Mouse (Mus musculus) kidney, postnatal 0 days (tissue): Measurements from ENCODE around the gene Usp31. TPM values are rescaled to one million over a fixed set of nuclear protein-coding genes. Genes with fewer than 3 reads are reported as not detected.

Experiments
- ATAC-seq: fragments of 200-750 bp; cut with Nextera tagmentation; replicated peaks from 2 replicates; pipeline ENCODE4 v1.8.0; 2017; ENCODE audit warnings: low read depth, moderate number of reproducible peaks, moderate TSS enrichment, moderate library complexity; ENCODE audit not compliant: low FRiP score
- DNase-seq: peaks from one replicate; pipeline ENCODE4 v3.0.0-alpha.2; 2016; ENCODE audit warnings: low spot score
- H3K27ac ChIP-seq: fragments of 300-500 bp; sonication (generic); 2 replicates; pipeline ENCODE4 v1.5.1; 2014; ENCODE audit warnings: mild to moderate bottlenecking
- H3K27me3 ChIP-seq: fragments of 300-500 bp; sonication (generic); 2 replicates; pipeline ENCODE4 v1.6.1; 2014; ENCODE audit warnings: low read length, mixed read lengths; ENCODE audit not compliant: insufficient read depth
- H3K36me3 ChIP-seq: fragments of 300-500 bp; sonication (generic); 2 replicates; pipeline ENCODE4 v1.6.1; 2014; ENCODE audit warnings: low read length, mixed read lengths; ENCODE audit not compliant: insufficient read depth
- H3K4me1 ChIP-seq: fragments of 300-500 bp; sonication (generic); replicated peaks from 2 replicates; pipeline ENCODE4 v1.6.1; 2014; ENCODE audit warnings: antibody characterized with exemption, low read length, mixed read lengths; ENCODE audit not compliant: insufficient read depth
- H3K4me2 ChIP-seq: fragments of 300-500 bp; sonication (generic); 2 replicates; pipeline ENCODE4 v1.6.1; 2014; ENCODE audit warnings: mild to moderate bottlenecking, low read length, moderate library complexity, mixed read lengths
- H3K4me3 ChIP-seq: fragments of 300-500 bp; sonication (generic); replicated peaks from 2 replicates; pipeline ENCODE4 v1.5.1; 2014; ENCODE audit warnings: low read depth, low read length
- H3K9ac ChIP-seq: fragments of 300-500 bp; sonication (generic); 2 replicates; pipeline ENCODE4 v1.6.1; 2014; ENCODE audit warnings: low read depth, low read length
- H3K9me3 ChIP-seq: fragments of 300-500 bp; sonication (generic); replicated peaks from 2 replicates; pipeline ENCODE4 v1.6.1; 2016; ENCODE audit warnings: low read length, inconsistent platforms, mixed read lengths
- CTCF ChIP-seq: IDR thresholded peaks from 2 replicates; pipeline ENCODE4 v1.5.1; 2016; ENCODE audit warnings: antibody characterized with exemption, low read depth, mild to moderate bottlenecking, moderate library complexity
- WGBS: fragments of 180-500 bp; shearing (Covaris S2); extraction: QIAGEN DNeasy Blood & Tissue Kit; methylation state at CpG from one replicate; pipeline ENCODE4 v1.1.7; 2014; 5-methylcytosine and 5-hydroxymethylcytosine counted together
- polyA plus RNA-seq: library from polyadenylated mRNA; unstranded; fragments of >200 nt; fragmentation: Nextera tagmentation; extraction: Ambion mirVana; gene quantifications from 2 replicates; pipeline ENCODE4 v1.2.1, GENCODE M21; 2015

Gene Usp31
- polyA plus RNA-seq = 1.3 and 1.6 TPM in 2 replicates

GRCm38 (mm10) chr7:121707073-121707667, at the start of gene Usp31:
Gene Usp31 (minus strand): TSS chr7:121707253.
- DNase-seq (peak; percentile 99), ATAC-seq (peak; percentile 97)
- Histone ChIP-seq H3K4me3 (peak within 1 kb of the TSS; percentile 79), H3K4me1 (peaks cover 7% of the 10 kb centered on the region), H3K27ac (peak within 1 kb of the TSS; percentile 73), H3K9me3 (no peaks in the 10 kb centered on the region), H3K9ac (peak within 1 kb of the TSS; percentile 57), H3K4me2 (peak within 1 kb of the TSS; percentile 88), H3K27me3 (no peaks in the 10 kb centered on the region), H3K36me3 (no peaks in the 10 kb centered on the region)
- no peak; the same call in 1 of the 2 replicates for TF ChIP-seq CTCF
- under 1% methylated on average over 64 of the region's 82 CpGs for WGBS

DNA sequence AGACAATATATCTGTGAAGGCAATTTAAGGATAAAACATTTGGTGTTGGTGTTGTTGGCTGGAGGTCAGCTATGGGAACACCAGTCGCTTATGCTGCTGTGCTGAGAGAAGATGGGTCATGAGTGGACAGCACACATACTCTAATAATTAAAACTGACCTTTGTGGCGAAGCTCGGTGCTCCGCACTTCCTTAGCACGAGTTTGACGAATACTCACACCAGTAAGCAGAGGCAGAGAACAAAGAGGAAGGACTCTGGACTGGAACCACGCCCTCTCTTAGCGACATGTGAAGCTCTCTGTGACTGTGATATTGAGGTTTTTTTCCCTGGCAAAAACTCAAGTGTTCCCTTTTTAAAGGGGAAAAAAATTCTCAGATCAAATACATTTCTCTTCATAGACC, 47.7 kb upstream of the Usp31 start:
- ATAC-seq (no peak), DNase-seq (no peak)
- Histone ChIP-seq H3K9me3 (no peaks in the 10 kb centered on the region), H3K27me3 (no peaks in the 10 kb centered on the region), H3K27ac (no peak overlapping the region), H3K4me2 (no peak overlapping the region), H3K9ac (no peak overlapping the region), H3K4me3 (no peak overlapping the region), H3K4me1 (no peaks in the 10 kb centered on the region), H3K36me3 (no peaks in the 10 kb centered on the region)
- no peak for TF ChIP-seq CTCF
- 63% methylated on average over 8 of the region's 8 CpGs for WGBS

DNA sequence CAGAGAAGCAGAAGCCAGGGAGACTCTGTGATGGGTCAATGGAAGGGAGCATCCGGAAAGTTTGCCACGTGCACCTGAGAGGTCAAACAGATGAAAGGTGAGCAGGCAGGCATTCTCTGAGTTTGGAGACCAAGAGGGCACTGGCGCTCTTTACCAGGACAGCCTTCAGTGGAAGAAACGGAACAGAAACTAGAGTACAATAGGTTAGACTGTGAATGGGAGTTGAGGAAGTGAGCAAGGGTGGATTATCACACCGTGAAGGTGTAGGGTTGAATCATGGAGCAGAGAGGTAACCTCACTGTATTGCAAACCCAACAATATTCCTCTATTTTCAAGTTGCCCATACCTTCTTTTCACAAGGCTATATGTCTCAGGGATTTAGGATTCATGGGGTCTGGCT, 43.2 kb upstream of the Usp31 start:
- Histone ChIP-seq H3K27ac (no peak overlapping the region), H3K4me2 (no peak overlapping the region), H3K9me3 (no peaks in the 10 kb centered on the region), H3K36me3 (no peaks in the 10 kb centered on the region), H3K4me1 (no peaks in the 10 kb centered on the region), H3K27me3 (no peaks in the 10 kb centered on the region), H3K4me3 (no peak overlapping the region), H3K9ac (no peak overlapping the region)
- ATAC-seq (no peak), DNase-seq (no peak)
- whole genome bisulfite sequencing = 72% methylated on average over 5 of the region's 5 CpGs
- TF ChIP-seq CTCF = no peak

DNA sequence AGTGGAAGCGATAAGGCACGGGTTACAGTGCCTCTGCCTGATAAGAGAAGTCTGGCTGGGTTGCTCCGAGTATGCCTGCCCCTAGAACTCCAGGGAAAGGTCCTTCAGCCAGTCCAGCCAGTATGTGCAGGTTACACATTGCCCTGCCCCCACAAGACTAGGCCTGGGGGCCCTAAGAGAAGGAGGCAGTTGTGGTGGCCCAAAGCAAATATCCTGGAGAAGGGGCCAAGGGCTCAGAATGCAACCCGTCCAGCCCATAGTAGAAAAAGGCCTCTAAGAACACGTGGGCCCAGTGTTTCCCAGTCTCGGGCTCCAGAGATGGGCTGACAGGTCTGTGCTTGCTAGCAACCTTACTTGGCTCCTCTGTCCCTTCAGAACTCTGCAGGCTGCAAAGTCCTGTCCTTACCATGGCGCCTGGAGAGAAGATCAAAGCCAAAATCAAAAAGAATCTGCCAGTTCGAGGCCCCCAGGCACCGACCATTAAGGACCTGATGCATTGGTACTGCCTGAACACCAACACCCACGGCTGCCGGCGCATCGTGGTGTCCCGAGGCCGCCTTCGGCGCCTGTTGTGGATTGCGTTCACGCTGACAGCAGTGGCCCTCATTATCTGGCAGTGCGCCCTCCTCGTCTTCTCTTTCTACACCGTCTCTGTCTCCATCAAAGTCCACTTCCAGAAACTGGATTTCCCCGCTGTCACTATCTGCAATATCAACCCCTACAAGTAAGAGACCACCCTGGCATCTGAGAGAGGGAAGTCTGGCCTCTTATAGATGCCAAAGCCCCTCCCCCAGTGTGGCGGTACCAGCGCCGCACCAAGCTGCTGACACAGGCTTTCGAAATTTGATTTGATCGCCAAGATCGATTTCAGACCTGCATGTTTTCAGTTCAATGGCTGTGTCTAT, 30.7 kb upstream of the Usp31 start:
- Histone ChIP-seq H3K4me2 (0 out of 2 replicates have a peak overlapping the region, but pooled peaks have one; percentile 4), H3K4me3 (no peak overlapping the region; the same call in 1 of the 2 replicates), H3K9me3 (no peaks in the 10 kb centered on the region), H3K4me1 (peaks cover 6% of the 10 kb centered on the region; the same call in 1 of the 2 replicates), H3K9ac (no peak overlapping the region), H3K27me3 (no peaks in the 10 kb centered on the region), H3K36me3 (no peaks in the 10 kb centered on the region), H3K27ac (no peak overlapping the region)
- no peak for DNase-seq
- 66% methylated on average over 29 of the region's 29 CpGs for WGBS
- TF ChIP-seq CTCF = no peak
- ATAC-seq = no peak

GRCm38 (mm10) chr7:121734171-121734831, 27.2 kb upstream of the Usp31 start, which contains the start of gene Scnn1g:
Gene Scnn1g (plus strand): TSS chr7:121734479.
- Histone ChIP-seq H3K9ac (0 out of 2 replicates have a peak within 1 kb of the TSS, but pooled peaks have one; percentile 47), H3K4me1 (peaks cover 6% of the 10 kb centered on the region; the same call in 1 of the 2 replicates), H3K9me3 (no peaks in the 10 kb centered on the region), H3K36me3 (no peaks in the 10 kb centered on the region), H3K27me3 (no peaks in the 10 kb centered on the region), H3K27ac (0 out of 2 replicates have a peak within 1 kb of the TSS, but pooled peaks have one; percentile 22), H3K4me3 (peak within 1 kb of the TSS; percentile 39), H3K4me2 (peak within 1 kb of the TSS; percentile 57)
- 2% methylated on average over 38 of the region's 38 CpGs for WGBS
- peak; percentile 98 for TF ChIP-seq CTCF
- ATAC-seq (peak; percentile 88), DNase-seq (peak; percentile 84)

DNA sequence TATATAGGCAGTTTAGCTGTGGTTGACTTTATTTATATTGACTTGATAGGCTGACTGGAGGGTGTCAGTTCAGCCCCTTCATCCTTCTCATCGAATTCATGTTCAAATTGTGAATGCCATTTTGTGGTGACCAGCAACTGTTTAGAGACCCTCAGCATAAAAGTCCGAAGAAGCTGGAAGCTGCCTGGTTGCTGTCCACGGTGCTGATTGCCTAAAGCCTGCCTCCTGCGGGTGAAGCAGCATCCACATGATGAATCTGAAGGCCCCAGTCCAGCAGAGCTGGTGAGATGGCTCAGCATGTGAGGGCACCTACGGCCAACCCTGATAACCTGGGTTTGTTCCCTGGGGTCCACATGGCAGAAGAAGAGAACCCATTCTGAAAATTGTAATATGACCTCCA, 23.2 kb upstream of the Usp31 start:
- TF ChIP-seq CTCF = peak; percentile 58
- WGBS = 14% methylated on average over 5 of the region's 5 CpGs
- Histone ChIP-seq H3K9ac (no peak overlapping the region), H3K9me3 (no peaks in the 10 kb centered on the region), H3K36me3 (no peaks in the 10 kb centered on the region), H3K27me3 (no peaks in the 10 kb centered on the region), H3K4me3 (no peak overlapping the region), H3K27ac (no peak overlapping the region), H3K4me2 (no peak overlapping the region), H3K4me1 (peaks cover 6% of the 10 kb centered on the region; the same call in 1 of the 2 replicates)
- peak; percentile 81 for DNase-seq
- ATAC-seq = no peak
